Mouse (Mus musculus): ENCODE data around the gene Ptprg.
"Not testable (repeated sequence)": the region's sequence is repeated elsewhere in the genome, so short reads cannot be mapped to it uniquely, and the experiment has no call there.

Ptprg gene

GRCm38 (mm10) chr14:12289747-12290146 lies 736.4 kb downstream of the Ptprg start:
- not testable (repeated sequence) for DNase-seq
